Mouse (Mus musculus) B cell, adult (primary cell): ENCODE data around the gene Srpx. TPM values are rescaled to one million over a fixed set of nuclear protein-coding genes. Genes with fewer than 3 reads are reported as not detected.

Experiments
- total RNA-seq: library from RNA; stranded (reverse); gene quantifications from 4 replicates; pipeline ENCODE4 v1.2.4, GENCODE M21; 2023; ENCODE audit not compliant: inconsistent age

Gene Srpx
- total RNA-seq = not detected in 4 replicates

DNA sequence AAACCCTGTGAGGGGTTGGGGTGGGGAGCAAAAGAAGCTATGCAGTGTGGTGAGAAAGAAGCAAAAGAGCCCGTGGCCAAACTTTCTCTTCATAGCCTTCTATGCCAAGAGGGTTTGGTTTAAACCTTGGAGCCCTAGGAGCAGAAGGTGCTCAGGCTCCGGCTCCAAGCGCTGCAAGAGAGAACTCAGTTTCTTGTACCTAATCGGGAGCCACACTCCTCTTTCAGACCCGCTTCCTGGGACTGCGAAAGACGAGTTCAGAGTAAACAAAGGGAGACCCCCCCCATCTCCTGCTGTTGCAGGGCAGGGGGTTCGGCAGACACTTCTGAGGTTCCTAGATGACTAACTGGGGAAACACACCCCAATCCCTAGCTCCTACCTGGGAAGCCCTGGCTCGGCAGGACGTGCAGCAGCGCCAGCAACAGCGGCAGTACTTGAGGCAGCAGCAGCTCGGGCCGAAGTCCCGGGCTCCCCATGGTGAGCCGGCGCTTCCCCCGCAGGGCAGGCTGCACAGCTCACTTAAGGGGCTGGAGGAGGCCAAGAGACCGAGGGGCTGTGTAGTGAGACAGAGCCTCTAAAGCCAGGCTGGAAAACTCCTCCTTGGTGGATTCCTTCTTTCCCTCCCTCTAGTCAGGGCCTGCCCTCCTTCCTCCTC lies at the start of gene Srpx:
TSS of gene Srpx (minus strand) at position 645 of the 655 bp plus-strand sequence.

Other genes starting within 250 kb of the Srpx start
- gene Sytl5, start 232.1 kb downstream of the Srpx start, total RNA-seq = not detected in 4 replicates
- 5.3 to 7.9 TPM (median 6.8 TPM) in 4 replicates for gene Rpgr, start 99.2 kb upstream of the Srpx start, total RNA-seq
- gene Otc, start 134.6 kb upstream of the Srpx start, total RNA-seq = not detected in 4 replicates